Mouse (Mus musculus) embryonic fibroblast, embryonic 13.5 days (primary cell): ENCODE measurements at regions not wholly inside any gene's neighbourhood (a gene's known extent, or its start where the extent isn't known, plus 50 kb on each side); places are given as distances from the start of the nearest gene placed in this dataset.

Source experiments
- H3K27ac ChIP-seq: 2 replicates; pipeline ENCODE4 v1.5.1; 2012; ENCODE audit warnings: low read length, control low read depth, inconsistent platforms; ENCODE audit not compliant: insufficient read depth
- H3K4me1 ChIP-seq: 2 replicates; pipeline ENCODE4 v1.6.1; 2011; ENCODE audit warnings: low read length; ENCODE audit not compliant: control insufficient read depth, insufficient read depth
- H3K4me3 ChIP-seq: 2 replicates; pipeline ENCODE4 v1.5.1; 2011; ENCODE audit warnings: mild to moderate bottlenecking, control low read depth, low read length; ENCODE audit not compliant: insufficient read depth
- CTCF ChIP-seq: IDR thresholded peaks from 2 replicates; pipeline ENCODE4 v1.5.1; 2011; ENCODE audit warnings: mild to moderate bottlenecking, control low read depth, low read length, moderate library complexity, borderline replicate concordance; ENCODE audit not compliant: insufficient read depth
- POLR2A ChIP-seq: IDR thresholded peaks from 2 replicates; pipeline ENCODE4 v1.6.1; 2011; ENCODE audit warnings: low read depth, mild to moderate bottlenecking, control low read depth, low read length, moderate library complexity

DNA sequence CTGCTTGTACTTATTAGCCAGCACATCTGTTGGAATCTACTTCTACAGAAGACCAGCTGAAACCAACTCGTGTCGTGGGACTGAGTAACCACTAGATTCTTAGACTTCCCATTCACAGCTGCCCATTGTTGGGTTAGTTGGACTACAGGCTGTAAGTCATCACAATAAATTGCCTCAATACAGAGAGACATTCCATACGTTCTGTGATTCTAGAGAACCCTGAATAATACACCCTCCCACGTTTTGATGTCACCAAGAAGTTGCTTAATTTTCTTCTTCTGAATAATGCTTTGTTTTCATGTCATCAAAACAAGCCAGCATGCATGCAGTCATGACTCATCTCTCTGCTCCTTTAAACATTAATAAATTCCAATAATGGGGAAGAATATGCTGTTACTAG lies 209.2 kb upstream of the Prok2 start:
- Histone ChIP-seq H3K4me3 (no peak overlapping the region), H3K4me1 (peaks cover 18% of the 10 kb centered on the region), H3K27ac (no peak overlapping the region; the same call in 1 of the 2 replicates)
- TF ChIP-seq CTCF, result no peak
- no peak for TF ChIP-seq POLR2A

DNA sequence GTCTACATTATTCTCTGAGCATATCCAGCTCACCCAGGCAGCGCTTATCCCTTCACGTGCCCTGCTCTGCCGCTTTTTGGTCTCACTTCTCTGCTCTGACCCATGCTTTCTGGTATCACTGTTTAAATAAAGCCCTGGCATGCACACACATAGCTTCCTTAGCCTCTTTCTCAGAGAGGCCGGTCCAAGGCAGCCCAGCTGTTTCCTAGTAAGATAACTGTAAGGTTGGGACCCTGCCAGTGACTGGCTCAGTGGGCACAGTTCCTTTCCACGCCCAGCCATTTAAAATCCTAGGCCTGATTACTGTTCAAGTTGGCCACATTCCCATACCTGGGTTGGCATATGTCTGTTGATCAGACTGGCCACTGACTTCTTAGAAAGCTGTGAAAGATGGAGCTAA lies 208.2 kb upstream of the Prok2 start:
- H3K4me3 ChIP-seq, result no peak overlapping the region
- no peak overlapping the region for H3K27ac ChIP-seq
- TF ChIP-seq POLR2A (no peak), CTCF (no peak)
- H3K4me1 ChIP-seq, result peaks cover 18% of the 10 kb centered on the region

DNA sequence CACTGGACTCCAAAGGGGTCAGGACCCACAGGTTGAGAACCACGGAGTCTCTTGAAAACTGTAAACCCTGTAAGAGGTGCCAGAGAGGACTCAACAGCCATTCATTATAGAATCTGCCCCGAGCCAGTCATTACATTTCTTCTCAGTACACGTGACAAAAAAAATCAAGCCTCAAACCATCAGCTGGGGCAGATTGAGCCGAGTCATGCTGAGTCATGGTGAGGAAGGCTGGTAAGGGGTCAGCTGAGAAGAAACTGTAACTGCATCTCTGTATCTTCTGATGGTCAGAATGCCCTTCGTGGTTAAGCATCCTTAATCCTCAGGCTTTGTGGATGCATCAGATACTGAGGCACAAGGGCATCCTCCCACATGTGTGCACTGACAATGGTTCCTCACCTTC lies 207.2 kb upstream of the Prok2 start:
- H3K4me3 ChIP-seq, result no peak overlapping the region

DNA sequence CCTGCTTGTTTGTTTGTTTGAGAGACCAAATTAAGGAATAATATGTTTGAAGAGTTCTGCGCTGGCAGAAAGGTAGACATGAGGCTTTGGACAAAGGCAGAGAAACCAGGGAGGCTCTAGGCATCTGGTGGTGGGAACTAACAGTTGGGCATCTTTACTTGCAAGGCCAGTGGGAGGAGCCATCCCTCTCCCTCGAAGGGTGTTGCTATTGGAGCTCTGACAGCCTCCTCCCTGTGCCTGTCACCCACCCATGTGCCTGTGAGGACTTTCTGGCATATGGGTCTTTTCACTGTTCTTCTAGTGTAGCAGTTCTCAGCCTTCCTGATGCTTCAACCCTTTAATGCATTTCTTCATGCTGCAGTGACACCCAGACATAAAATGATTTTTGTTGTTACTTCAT lies 206.7 kb upstream of the Prok2 start:
- H3K4me1 ChIP-seq, result peaks cover 9% of the 10 kb centered on the region
- no peak for TF ChIP-seq CTCF
- TF ChIP-seq POLR2A, result no peak
- H3K27ac ChIP-seq, result no peak overlapping the region

More for the DNA sequence above, 207.2 kb upstream of the Prok2 start:
- peaks cover 10% of the 10 kb centered on the region for H3K4me1 ChIP-seq
- no peak for TF ChIP-seq POLR2A
- TF ChIP-seq CTCF, result no peak
- H3K27ac ChIP-seq, result no peak overlapping the region

DNA sequence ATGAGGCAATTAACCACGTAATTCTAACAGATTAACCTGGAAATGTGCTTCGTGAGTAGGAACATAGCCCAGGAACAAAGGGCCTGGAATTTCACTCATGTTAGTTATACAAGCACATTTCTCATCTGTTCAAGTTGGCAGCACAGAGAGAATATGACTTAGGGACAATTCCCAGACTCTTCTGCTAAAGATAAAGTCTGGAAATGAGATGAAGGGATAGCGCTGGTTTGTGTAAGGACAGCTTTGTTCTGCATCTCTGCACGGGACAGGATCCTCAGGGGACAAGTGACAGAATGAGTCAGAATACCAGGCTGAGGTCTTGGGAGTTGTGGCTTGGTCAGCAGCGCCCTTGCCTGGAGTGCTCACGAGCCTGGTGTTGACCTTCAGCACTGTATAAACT lies 206.2 kb upstream of the Prok2 start:
- H3K4me1 ChIP-seq, result peaks cover 9% of the 10 kb centered on the region
- H3K4me3 ChIP-seq, result no peak overlapping the region
- H3K27ac ChIP-seq, result no peak overlapping the region
- TF ChIP-seq POLR2A, result no peak
- no peak for TF ChIP-seq CTCF

More for the DNA sequence above, 206.7 kb upstream of the Prok2 start:
- H3K4me3 ChIP-seq, result no peak overlapping the region

DNA sequence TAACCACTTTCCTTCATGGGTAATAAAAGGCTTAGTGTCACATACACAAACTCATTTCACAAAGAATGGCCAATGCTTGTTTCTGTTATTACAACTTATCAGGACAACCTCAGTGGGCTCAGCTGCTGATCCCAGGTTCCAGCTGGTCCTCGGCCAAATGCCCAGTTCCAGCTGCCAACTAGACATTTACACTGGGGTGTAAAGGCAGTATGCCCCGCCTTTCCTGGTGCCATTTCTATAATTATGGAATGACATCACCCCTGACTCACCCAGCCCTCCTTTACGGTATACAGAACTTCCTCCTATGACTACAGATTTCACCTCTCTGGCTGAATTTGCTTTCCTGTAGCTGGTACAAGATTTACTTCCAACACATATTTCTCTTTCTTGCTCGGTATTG lies 205.4 kb upstream of the Prok2 start:
- Histone ChIP-seq H3K4me3 (no peak overlapping the region), H3K27ac (no peak overlapping the region), H3K4me1 (peaks cover 6% of the 10 kb centered on the region)
- TF ChIP-seq CTCF, result no peak
- no peak for TF ChIP-seq POLR2A

DNA sequence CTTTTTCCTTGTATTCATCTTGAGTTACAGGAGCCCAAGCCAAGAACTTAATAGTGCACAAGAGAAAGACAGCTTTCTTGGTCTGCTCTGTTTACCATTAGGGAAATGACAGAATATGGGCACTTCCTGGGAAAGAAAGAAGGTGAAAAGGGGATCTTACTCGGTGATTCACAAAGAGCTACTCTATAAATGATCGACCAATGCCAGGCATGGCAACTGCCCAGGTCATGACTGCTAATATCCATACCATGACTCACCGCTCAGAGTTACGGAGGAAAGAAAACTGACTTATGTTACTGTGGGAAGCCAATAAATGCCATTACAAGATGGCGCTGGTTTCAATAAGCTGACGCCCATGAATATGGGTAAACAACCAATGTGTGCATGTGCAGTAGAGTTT lies 204.1 kb upstream of the Prok2 start:
- Histone ChIP-seq H3K4me1 (peaks cover 5% of the 10 kb centered on the region), H3K4me3 (no peak overlapping the region), H3K27ac (no peak overlapping the region)
- TF ChIP-seq POLR2A, result no peak
- TF ChIP-seq CTCF, result no peak

DNA sequence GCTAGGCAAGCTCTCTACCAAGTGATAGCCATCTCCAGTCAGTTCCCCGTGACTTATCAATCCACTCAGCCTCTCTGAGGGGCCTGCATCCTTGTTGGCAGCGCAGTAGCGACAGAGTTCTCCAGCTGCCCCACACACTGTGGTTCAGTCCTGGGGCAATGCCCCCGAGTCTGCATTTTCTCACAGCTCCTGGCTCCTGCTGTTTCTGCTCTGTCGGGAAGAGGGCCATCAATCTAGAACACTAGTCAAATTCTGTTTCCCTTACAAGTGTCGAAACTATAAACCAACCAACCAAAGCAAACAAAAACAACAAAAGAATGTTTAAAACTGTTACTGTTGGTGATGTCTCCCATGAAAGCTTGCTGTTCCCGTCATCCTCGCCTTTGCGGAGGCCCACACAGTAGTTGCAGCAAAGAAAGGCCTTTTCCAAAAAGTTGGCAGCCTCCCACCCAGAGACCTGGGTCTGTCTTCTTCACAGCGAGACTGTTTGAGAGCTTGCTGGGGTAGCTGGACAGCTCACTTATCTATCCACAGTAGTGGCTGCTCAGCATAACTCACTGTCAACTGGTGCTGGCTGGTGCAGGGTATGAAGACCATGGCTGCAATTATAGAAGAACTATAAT lies 201.9 kb upstream of the Prok2 start:
- no peak overlapping the region for H3K4me3 ChIP-seq
- TF ChIP-seq POLR2A (no peak), CTCF (no peak)
- H3K27ac ChIP-seq, result no peak overlapping the region
- H3K4me1 ChIP-seq, result no peaks in the 10 kb centered on the region; the same call in 1 of the 2 replicates

DNA sequence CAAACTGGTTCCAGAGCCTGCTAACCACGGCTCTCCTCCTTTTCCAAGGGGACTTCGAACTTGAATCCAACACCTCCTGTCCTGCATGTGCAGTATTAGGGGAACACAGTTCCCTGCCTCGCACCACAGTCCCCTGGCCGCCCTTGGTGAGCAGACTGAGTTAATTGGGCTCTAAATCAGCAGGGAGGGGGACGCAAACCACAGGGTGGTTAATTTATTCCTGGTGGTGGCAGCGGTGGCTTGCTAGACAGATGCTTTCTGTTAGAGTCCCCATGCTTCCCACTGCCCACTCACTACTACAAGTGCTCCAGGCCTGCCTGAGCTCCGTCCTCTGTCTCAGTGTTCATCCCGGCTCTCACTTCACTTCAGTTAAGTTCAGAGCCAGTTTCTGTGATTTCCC lies 198.0 kb upstream of the Prok2 start:
- Histone ChIP-seq H3K4me1 (peaks cover 3% of the 10 kb centered on the region; the same call in 1 of the 2 replicates), H3K4me3 (no peak overlapping the region), H3K27ac (no peak overlapping the region)
- no peak for TF ChIP-seq CTCF
- TF ChIP-seq POLR2A, result no peak

DNA sequence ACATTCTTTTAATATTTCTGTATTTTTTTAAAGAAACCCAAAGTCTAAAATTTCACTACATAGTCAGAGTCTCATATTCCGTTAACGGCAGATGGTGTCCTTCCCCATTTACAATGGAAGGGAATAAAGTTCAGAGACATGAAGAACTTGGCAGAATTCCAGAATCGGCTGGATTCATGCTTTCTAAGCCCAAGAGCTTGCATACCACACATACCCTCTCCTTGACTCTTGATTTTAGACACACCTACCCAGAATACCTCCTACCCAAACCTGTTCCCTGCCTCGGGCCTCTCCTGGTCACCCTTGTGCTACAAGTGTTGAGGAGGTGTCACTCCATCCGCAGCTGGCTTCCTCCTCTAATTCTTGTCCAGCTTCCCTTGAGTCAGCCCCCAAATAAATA lies 195.8 kb upstream of the Prok2 start:
- Histone ChIP-seq H3K4me1 (peaks cover 3% of the 10 kb centered on the region; the same call in 1 of the 2 replicates), H3K27ac (no peak overlapping the region), H3K4me3 (no peak overlapping the region)
- TF ChIP-seq CTCF, result no peak
- no peak for TF ChIP-seq POLR2A

DNA sequence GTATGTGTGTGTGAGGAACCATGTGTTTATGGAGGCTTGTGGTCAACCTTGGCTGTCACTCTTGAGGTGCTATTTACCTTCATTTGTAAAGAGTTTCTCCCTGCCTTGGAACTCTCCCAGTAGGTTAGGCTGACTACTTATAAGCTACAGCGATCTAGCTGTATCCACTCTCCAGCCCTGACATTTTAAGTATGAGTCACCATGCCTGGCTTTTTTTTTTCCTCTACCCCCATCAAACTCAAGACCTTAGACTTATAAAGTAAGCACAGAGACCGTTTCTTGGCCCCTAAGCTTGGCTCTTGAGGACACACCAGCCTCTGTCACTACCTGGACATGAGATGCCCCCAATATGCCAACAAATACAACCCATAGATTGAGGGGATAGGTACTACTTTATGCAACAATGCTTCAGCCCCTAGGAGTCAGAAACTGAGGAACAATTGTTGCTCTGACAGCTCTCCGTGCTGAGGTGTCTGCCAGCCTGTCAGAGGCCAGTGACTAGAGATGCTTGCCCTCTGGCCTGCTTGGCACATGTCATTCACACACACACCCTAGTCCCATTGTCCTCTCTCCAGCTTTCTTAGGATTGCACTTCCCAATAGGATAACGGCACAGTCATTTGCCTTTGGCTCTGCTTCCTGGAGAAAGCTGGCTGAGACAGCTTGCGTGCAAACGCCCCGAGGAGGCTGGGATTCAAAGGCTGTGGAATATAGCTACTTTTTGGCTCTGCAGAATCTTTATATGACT lies 193.8 kb upstream of the Prok2 start:
- no peak for TF ChIP-seq POLR2A
- no peak for TF ChIP-seq CTCF
- H3K27ac ChIP-seq, result no peak overlapping the region

More for the DNA sequence above, 193.8 kb upstream of the Prok2 start:
- H3K4me1 ChIP-seq, result peaks cover 3% of the 10 kb centered on the region; the same call in 1 of the 2 replicates
- no peak overlapping the region for H3K4me3 ChIP-seq
